Mouse (Mus musculus) brain, embryonic 14.5 days (tissue): ENCODE results near the gene Tmem115. TPM values are rescaled to one million over a fixed set of nuclear protein-coding genes. Genes with fewer than 3 reads are reported as not detected.
A peak's percentile ranks its signal among the peaks of the same experiment; 100 is the strongest.

Experiments
- DNase-seq: peaks from one replicate; pipeline ENCODE4 v3.0.0-alpha.2; 2011; ENCODE audit warnings: low read depth
- CTCF ChIP-seq: fragments of 200-500 bp; IDR thresholded peaks from 2 replicates; pipeline ENCODE4 v1.5.1; 2012; ENCODE audit warnings: inconsistent platforms, mild to moderate bottlenecking, moderate library complexity, borderline replicate concordance; ENCODE audit not compliant: insufficient read depth, insufficient read length; ENCODE audit errors: extremely low read depth
- POLR2A ChIP-seq: fragments of 200-500 bp; IDR thresholded peaks from 2 replicates; pipeline ENCODE4 v1.6.1; 2012; ENCODE audit warnings: mild to moderate bottlenecking, inconsistent platforms, borderline replicate concordance; ENCODE audit not compliant: poor library complexity, insufficient read depth, insufficient read length, severe bottlenecking; ENCODE audit errors: extremely low read depth
- polyA plus RNA-seq: library from polyadenylated mRNA; depleted of rRNA; stranded (reverse); fragments of >200 nt; gene quantifications from 2 replicates; pipeline ENCODE4 v1.2.3, GENCODE M21; 2012; rRNA removed

Tmem115 gene
- polyA plus RNA-seq, 1 experiment = 37.3 TPM

GRCm38 (mm10) chr9:107582509-107583062 is 48.8 kb downstream of the Tmem115 start:
- TF ChIP-seq CTCF = no peak
- no peak for TF ChIP-seq POLR2A
- no peak for DNase-seq

GRCm38 (mm10) chr9:107583174-107583573 is 49.4 kb downstream of the Tmem115 start:
- no peak for DNase-seq
- TF ChIP-seq POLR2A = no peak
- no peak for TF ChIP-seq CTCF

- TF ChIP-seq CTCF = no peak
- no peak for TF ChIP-seq POLR2A
- no peak for DNase-seq
Observed at GRCm38 (mm10) chr9:107586504-107586903, 52.8 kb downstream of the Tmem115 start.

- no peak for TF ChIP-seq CTCF
- TF ChIP-seq POLR2A = peak; percentile 59; the same call in 1 of the 2 replicates
- DNase-seq = peak; percentile 100
Observed at GRCm38 (mm10) chr9:107586974-107587832, 53.5 kb downstream of the Tmem115 start, which contains the start of gene Ifrd2. TSS of gene Ifrd2 (plus strand) at chr9:107587642.

GRCm38 (mm10) chr9:107587833-107588639 is 54.3 kb downstream of the Tmem115 start:
- TF ChIP-seq POLR2A (no peak), CTCF (no peak)
- peak; percentile 56 for DNase-seq

Other genes with a start within 250 kb of the Tmem115 start
- 2.6 and 3.3 TPM in 2 replicates for gene Mapkapk3, start 244.1 kb upstream of the Tmem115 start, polyA plus RNA-seq
- gene Cish, start 237.9 kb upstream of the Tmem115 start, polyA plus RNA-seq = 8.7 and 9.2 TPM in 2 replicates
- 29.5 and 35.9 TPM in 2 replicates for gene Hemk1, start 195.6 kb upstream of the Tmem115 start, polyA plus RNA-seq
- 6.2 and 8.6 TPM in 2 replicates for gene 6430571L13Rik, start 193.3 kb upstream of the Tmem115 start, polyA plus RNA-seq
- 105 and 143 TPM in 2 replicates for gene Cacna2d2, start 134.3 kb upstream of the Tmem115 start, polyA plus RNA-seq
- 34.3 and 45.7 TPM in 2 replicates for gene Cyb561d2, start 8.2 kb downstream of the Tmem115 start, polyA plus RNA-seq
- gene Nprl2, start 8.3 kb downstream of the Tmem115 start, polyA plus RNA-seq = 74.5 and 109 TPM in 2 replicates
- gene Zmynd10, start 13.4 kb downstream of the Tmem115 start, polyA plus RNA-seq = 7.4 and 8.4 TPM in 2 replicates
- gene Rassf1, start 17.6 kb downstream of the Tmem115 start, polyA plus RNA-seq = 31.5 and 34.2 TPM in 2 replicates
- gene Tusc2, start 29.3 kb downstream of the Tmem115 start, polyA plus RNA-seq = 97.6 and 109 TPM in 2 replicates
- 50.6 and 55.4 TPM in 2 replicates for gene Hyal2, start 34.0 kb downstream of the Tmem115 start, polyA plus RNA-seq
- gene Hyal1, start 43.0 kb downstream of the Tmem115 start, polyA plus RNA-seq = 3.3 and 5.6 TPM in 2 replicates
- gene Naa80, start 44.9 kb downstream of the Tmem115 start, polyA plus RNA-seq = 28.8 and 32.4 TPM in 2 replicates
- 1.2 and 1.6 TPM in 2 replicates for gene Hyal3, start 46.9 kb downstream of the Tmem115 start, polyA plus RNA-seq
- 21.4 and 29.6 TPM in 2 replicates for gene Ifrd2, start 53.7 kb downstream of the Tmem115 start, polyA plus RNA-seq
- 3.9 and 6.7 TPM in 2 replicates for gene Sema3b, start 75.3 kb downstream of the Tmem115 start, polyA plus RNA-seq
- 488 and 561 TPM in 2 replicates for gene Gnai2, start 101.4 kb downstream of the Tmem115 start, polyA plus RNA-seq
- 79.7 and 82.3 TPM in 2 replicates for gene Slc38a3, start 135.6 kb downstream of the Tmem115 start, polyA plus RNA-seq
- 0.39 and 0.48 TPM in 2 replicates for gene Gnat1, start 145.8 kb downstream of the Tmem115 start, polyA plus RNA-seq
- gene Sema3f, start 176.5 kb downstream of the Tmem115 start, polyA plus RNA-seq = 163 and 176 TPM in 2 replicates
- 183 and 228 TPM in 2 replicates for gene Rbm5, start 237.1 kb downstream of the Tmem115 start, polyA plus RNA-seq